Mouse (Mus musculus) limb, embryonic 14.5 days (tissue): ENCODE results near the gene Trim11. TPM values are rescaled to one million over a fixed set of nuclear protein-coding genes. Genes with fewer than 3 reads are reported as not detected.

Source experiments
- ATAC-seq: fragments of 200-750 bp; cut with Nextera tagmentation; 2 replicates; pipeline ENCODE4 v1.8.0; 2017; ENCODE audit warnings: low read depth, moderate number of reproducible peaks, moderate TSS enrichment; ENCODE audit not compliant: low FRiP score
- DNase-seq: peaks from one replicate; pipeline ENCODE4 v3.0.0-alpha.2; 2015; ENCODE audit warnings: low spot score
- H3K27ac ChIP-seq: fragments of 300-500 bp; sonication (generic); replicated peaks from 2 replicates; pipeline ENCODE4 v1.5.1; 2014; ENCODE audit warnings: low read depth, mild to moderate bottlenecking, low read length, moderate library complexity, mixed read lengths
- H3K27me3 ChIP-seq: fragments of 300-500 bp; sonication (generic); 2 replicates; pipeline ENCODE4 v1.6.1; 2014; ENCODE audit warnings: low read length, mixed read lengths; ENCODE audit not compliant: control insufficient read depth, insufficient read depth
- H3K36me3 ChIP-seq: fragments of 300-500 bp; sonication (generic); 2 replicates; pipeline ENCODE4 v1.6.1; 2014; ENCODE audit warnings: mild to moderate bottlenecking, low read length, moderate library complexity, mixed read lengths; ENCODE audit not compliant: control insufficient read depth, insufficient read depth
- H3K4me1 ChIP-seq: fragments of 300-500 bp; sonication (generic); 2 replicates; pipeline ENCODE4 v1.6.1; 2014; ENCODE audit warnings: antibody characterized with exemption, low read length, mixed read lengths; ENCODE audit not compliant: control insufficient read depth, insufficient read depth
- H3K4me2 ChIP-seq: fragments of 300-500 bp; sonication (generic); replicated peaks from 2 replicates; pipeline ENCODE4 v1.6.1; 2014; ENCODE audit warnings: low read depth, mild to moderate bottlenecking, low read length, moderate library complexity; ENCODE audit not compliant: severe bottlenecking
- H3K4me3 ChIP-seq: fragments of 300-500 bp; sonication (generic); replicated peaks from 2 replicates; pipeline ENCODE4 v1.5.1; 2014; ENCODE audit warnings: low read length
- H3K9ac ChIP-seq: fragments of 300-500 bp; sonication (generic); 2 replicates; pipeline ENCODE4 v1.6.1; 2014; ENCODE audit warnings: mild to moderate bottlenecking, low read depth, low read length, moderate library complexity; ENCODE audit not compliant: severe bottlenecking
- H3K9me3 ChIP-seq: fragments of 300-500 bp; sonication (generic); 2 replicates; pipeline ENCODE4 v1.6.1; 2016; ENCODE audit warnings: low read length; ENCODE audit not compliant: control insufficient read depth
- POLR2A ChIP-seq: fragments of 200-500 bp; IDR thresholded peaks from 2 replicates; pipeline ENCODE4 v1.8.0; 2012; ENCODE audit warnings: inconsistent platforms, mild to moderate bottlenecking, moderate library complexity, borderline replicate concordance; ENCODE audit not compliant: insufficient read depth, insufficient read length; ENCODE audit errors: extremely low read depth
- WGBS: fragments of 180-500 bp; shearing (Covaris S2); extraction: QIAGEN DNeasy Blood & Tissue Kit; methylation state at CpG from one replicate; pipeline ENCODE4 v1.1.7; 2014; 5-methylcytosine and 5-hydroxymethylcytosine counted together
- polyA plus RNA-seq, 2 experiments: library from polyadenylated mRNA; depleted of rRNA in 1 of 2; stranded (reverse) in 1 of 2; unstranded in 1 of 2; fragments of >200 nt; fragmentation: Nextera tagmentation in 1 of 2; extraction: Ambion mirVana in 1 of 2; gene quantifications; 2 replicates each; pipeline versions ENCODE4 v1.2.1 to v1.2.3; 2012 to 2014

Trim11 gene
- polyA plus RNA-seq, 2 experiments: 21.4 to 29.7 TPM

GRCm38 (mm10) chr11:58993091-58993670 is 15.3 kb downstream of the Trim11 start:
- TF ChIP-seq POLR2A: no peak
- DNase-seq (no peak), ATAC-seq (no peak)
- no peak overlapping the region for H3K9ac ChIP-seq
- no peaks in the 10 kb centered on the region for H3K4me1 ChIP-seq
- WGBS: 76% methylated on average over 6 of the region's 6 CpGs
- no peak overlapping the region for H3K4me3 ChIP-seq
- H3K4me2 ChIP-seq: no peak overlapping the region
- H3K9me3 ChIP-seq: no peaks in the 10 kb centered on the region
- H3K27ac ChIP-seq: no peak overlapping the region
- H3K36me3 ChIP-seq: peaks cover 33% of the 10 kb centered on the region
- 0 out of 2 replicates have a peak, but pooled peaks cover 9% of the 10 kb centered on the region for H3K27me3 ChIP-seq

- peak; percentile 31 for DNase-seq
- H3K4me3 ChIP-seq: peak overlapping the region; percentile 29
- 1% methylated on average over 27 of the region's 35 CpGs for WGBS
- peaks cover 21% of the 10 kb centered on the region for H3K36me3 ChIP-seq
- peak overlapping the region; percentile 13; the same call in 1 of the 2 replicates for H3K9ac ChIP-seq
- 0 out of 2 replicates have a peak, but pooled peaks cover 9% of the 10 kb centered on the region for H3K27me3 ChIP-seq
- H3K4me2 ChIP-seq: peak overlapping the region; percentile 50
- no peaks in the 10 kb centered on the region for H3K4me1 ChIP-seq
- no peaks in the 10 kb centered on the region for H3K9me3 ChIP-seq
- H3K27ac ChIP-seq: no peak overlapping the region
- ATAC-seq: peak; percentile 47; the same call in 1 of the 2 replicates
- no peak for TF ChIP-seq POLR2A
Observed at GRCm38 (mm10) chr11:58994337-58994826, 16.5 kb downstream of the Trim11 start.

- TF ChIP-seq POLR2A: no peak
- ATAC-seq: no peak
- DNase-seq: no peak
- Histone ChIP-seq H3K4me2 (no peak overlapping the region), H3K27me3 (0 out of 2 replicates have a peak, but pooled peaks cover 9% of the 10 kb centered on the region), H3K27ac (no peak overlapping the region), H3K9me3 (no peaks in the 10 kb centered on the region), H3K4me1 (no peaks in the 10 kb centered on the region), H3K9ac (no peak overlapping the region), H3K36me3 (peaks cover 14% of the 10 kb centered on the region), H3K4me3 (no peak overlapping the region)
- 83% methylated on average over 9 of the region's 9 CpGs for WGBS
Observed at GRCm38 (mm10) chr11:58995061-58995806, 17.3 kb downstream of the Trim11 start.

- no peaks in the 10 kb centered on the region for H3K4me1 ChIP-seq
- DNase-seq (no peak), ATAC-seq (no peak)
- peaks cover 8% of the 10 kb centered on the region for H3K36me3 ChIP-seq
- no peak overlapping the region for H3K27ac ChIP-seq
- no peak for TF ChIP-seq POLR2A
- H3K9me3 ChIP-seq: no peaks in the 10 kb centered on the region
- H3K4me2 ChIP-seq: no peak overlapping the region
- H3K27me3 ChIP-seq: 0 out of 2 replicates have a peak, but pooled peaks cover 9% of the 10 kb centered on the region
- no peak overlapping the region for H3K9ac ChIP-seq
- WGBS: 51% methylated on average over 12 of the region's 12 CpGs
- H3K4me3 ChIP-seq: no peak overlapping the region
Observed at GRCm38 (mm10) chr11:58995807-58996370, 18.0 kb downstream of the Trim11 start.

GRCm38 (mm10) chr11:58997541-58997940 is 19.6 kb downstream of the Trim11 start:
- Histone ChIP-seq H3K4me2 (no peak overlapping the region), H3K27ac (no peak overlapping the region), H3K36me3 (no peaks in the 10 kb centered on the region), H3K27me3 (0 out of 2 replicates have a peak, but pooled peaks cover 9% of the 10 kb centered on the region), H3K9ac (no peak overlapping the region), H3K4me3 (no peak overlapping the region), H3K9me3 (no peaks in the 10 kb centered on the region), H3K4me1 (no peaks in the 10 kb centered on the region)
- no peak for ATAC-seq
- 83% methylated on average over 5 of the region's 5 CpGs for WGBS
- DNase-seq: no peak
- TF ChIP-seq POLR2A: no peak
